Mouse (Mus musculus): ENCODE data around the gene Zcchc17.

The Zcchc17 gene

DNA sequence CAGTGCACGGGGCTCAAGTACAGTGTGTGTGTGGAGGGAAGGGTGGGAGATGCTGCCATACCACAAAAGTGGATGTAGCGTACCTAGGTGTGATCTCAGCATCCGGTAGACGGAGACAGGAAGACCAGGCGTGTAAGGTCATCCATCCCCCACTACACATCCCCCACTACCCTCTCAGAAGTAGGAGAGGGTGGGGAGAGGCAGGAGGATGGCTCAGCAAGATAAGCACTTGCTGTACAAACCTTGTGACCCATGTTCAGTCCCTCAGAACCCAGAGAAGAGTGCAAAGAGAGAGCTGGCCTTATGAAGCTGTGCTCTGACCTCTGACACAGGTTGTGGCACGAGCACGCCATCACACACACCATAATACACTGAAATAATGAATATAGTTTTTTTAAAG is 38.1 kb downstream of the Zcchc17 start:
- in situ Hi-C loops (cut with MboI, MseI) = no loop called here

GRCm38 (mm10) chr4:130319564-130319963 is 40.2 kb downstream of the Zcchc17 start:
- in situ Hi-C loops (cut with MboI, MseI) = no loop called here

GRCm38 (mm10) chr4:130318122-130318521 is 41.6 kb downstream of the Zcchc17 start:
- in situ Hi-C loops (cut with MboI, MseI) = no loop called here

DNA sequence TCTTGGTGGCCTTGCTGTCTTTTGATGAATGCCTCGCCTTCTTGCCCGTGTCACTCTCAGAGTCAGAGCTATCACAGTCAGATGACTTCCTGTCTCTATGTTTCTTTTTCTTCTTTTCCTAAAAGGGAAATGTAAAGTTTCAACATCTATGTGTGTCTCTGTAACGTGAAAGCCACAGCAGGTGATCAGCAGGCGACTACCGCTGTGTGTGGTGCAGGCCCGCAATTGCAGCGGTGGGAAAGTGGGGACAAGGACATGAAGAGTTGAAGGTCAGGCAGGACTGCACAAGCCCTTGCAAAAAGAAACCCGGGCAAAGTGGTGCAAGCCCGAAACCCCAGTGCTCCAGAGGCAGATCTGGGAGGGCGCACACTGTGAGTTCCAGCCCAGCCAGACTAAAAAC is 43.1 kb downstream of the Zcchc17 start:
- in situ Hi-C loops (cut with MboI, MseI) = no loop called here

DNA sequence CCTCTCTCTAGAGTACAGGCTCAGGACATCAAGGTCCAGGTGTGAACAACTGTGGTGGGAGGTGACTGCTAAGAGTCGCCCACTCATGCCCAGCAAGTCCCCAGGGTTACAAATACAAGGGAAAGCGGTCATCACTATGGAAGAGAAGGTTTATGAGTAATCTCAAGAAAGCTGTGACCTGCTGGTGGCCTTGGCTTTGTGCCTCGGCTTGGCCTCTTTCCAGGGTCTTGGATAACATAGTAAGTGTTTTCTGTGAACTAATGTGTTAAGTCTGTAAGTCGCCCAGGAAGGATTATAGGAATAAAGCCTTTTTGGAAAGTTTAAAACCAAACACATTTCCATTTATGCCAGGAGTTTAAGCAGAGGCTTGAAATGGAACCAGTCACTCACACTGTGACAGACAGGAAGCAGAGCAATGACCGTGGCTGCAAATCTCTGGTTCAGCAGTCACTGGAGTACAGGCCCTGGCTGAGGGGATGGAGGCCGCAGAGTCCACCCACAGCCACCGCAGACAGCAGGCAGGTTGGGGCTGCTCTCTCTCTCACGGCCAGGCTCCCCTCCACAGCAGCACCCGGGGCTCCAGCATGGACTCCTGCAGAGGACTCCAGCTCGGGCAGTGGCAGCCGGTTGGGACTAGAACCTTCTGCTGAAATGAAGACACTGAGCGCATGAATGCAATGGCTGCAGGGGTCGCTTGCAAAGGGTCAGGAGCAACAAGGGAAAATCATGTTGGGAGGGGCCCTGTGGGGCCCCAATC is 43.8 kb downstream of the Zcchc17 start:
- in situ Hi-C loops (cut with MboI, MseI) = no loop called here

GRCm38 (mm10) chr4:130313552-130313951 is 46.2 kb downstream of the Zcchc17 start:
- in situ Hi-C loops (cut with MboI, MseI) = no loop called here

GRCm38 (mm10) chr4:130312526-130312925 is 47.2 kb downstream of the Zcchc17 start:
- in situ Hi-C loops (cut with MboI, MseI) = no loop called here

- in situ Hi-C loops (cut with MboI, MseI) = no loop called here
Observed at GRCm38 (mm10) chr4:130309254-130309653, 50.5 kb downstream of the Zcchc17 start.

GRCm38 (mm10) chr4:130308231-130309081 is 51.3 kb downstream of the Zcchc17 start, which contains the start of the genes Fabp3 and Gm10570:
Gene Fabp3, plus strand, starts transcription at chr4:130308595.
Gene Gm10570, minus strand, starts transcription at chr4:130308674.
- in situ Hi-C loops (cut with MboI, MseI) = no loop called here

- in situ Hi-C loops (cut with MboI, MseI) = no loop called here
Observed at GRCm38 (mm10) chr4:130307851-130308230, 51.9 kb downstream of the Zcchc17 start.

GRCm38 (mm10) chr4:130306796-130307630 is 52.7 kb downstream of the Zcchc17 start:
- in situ Hi-C loops (cut with MboI, MseI) = no loop called here

DNA sequence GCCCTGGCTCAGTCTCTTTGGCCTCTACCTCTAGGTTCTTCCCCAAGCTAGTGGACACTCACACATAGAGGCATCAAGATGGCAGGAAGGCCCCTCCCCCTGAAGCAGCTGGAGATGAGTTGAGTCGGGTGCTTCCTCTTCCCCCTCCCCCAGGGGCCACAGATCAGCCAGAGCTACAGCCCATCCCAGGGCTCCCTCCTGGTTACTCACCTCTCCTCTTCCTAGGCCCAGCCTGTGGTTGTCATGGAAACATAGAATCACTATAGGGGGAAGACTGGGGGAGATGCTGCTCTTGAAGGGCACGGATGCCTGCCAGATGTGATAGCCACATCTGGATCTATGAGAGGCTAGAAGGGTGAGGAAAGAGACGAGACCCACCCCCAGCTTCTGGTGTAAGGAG is 55.0 kb downstream of the Zcchc17 start:
- in situ Hi-C loops (cut with MboI, MseI) = no loop called here

DNA sequence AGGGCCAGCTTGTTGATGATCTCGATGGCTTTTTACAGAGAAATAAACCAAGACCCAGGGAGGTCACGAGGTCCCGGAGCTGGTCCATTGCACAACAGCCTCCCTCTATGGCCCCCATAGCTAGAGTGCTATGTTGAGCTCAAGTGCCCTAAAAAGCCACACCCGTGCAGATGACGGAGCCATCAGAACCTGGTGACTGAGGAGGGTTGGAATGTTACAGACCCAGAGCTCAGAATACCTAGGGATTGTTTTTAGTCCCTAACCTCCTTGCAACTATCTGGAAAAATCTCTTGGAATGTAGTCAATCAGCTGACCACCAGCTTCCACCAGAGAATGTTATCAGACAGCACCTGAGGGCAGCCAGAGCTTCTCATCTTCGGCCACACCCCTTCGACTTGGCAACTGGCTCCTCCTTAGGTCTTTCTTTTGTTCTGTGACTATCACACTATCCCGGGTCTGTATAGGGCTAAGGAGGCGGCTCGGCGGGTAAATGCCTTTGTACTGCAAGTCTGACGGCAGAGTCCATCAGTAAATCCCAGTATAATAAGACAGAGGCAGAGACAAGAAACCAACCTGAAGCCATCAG is 57.4 kb downstream of the Zcchc17 start:
- in situ Hi-C loops (cut with MboI, MseI) = no loop called here

DNA sequence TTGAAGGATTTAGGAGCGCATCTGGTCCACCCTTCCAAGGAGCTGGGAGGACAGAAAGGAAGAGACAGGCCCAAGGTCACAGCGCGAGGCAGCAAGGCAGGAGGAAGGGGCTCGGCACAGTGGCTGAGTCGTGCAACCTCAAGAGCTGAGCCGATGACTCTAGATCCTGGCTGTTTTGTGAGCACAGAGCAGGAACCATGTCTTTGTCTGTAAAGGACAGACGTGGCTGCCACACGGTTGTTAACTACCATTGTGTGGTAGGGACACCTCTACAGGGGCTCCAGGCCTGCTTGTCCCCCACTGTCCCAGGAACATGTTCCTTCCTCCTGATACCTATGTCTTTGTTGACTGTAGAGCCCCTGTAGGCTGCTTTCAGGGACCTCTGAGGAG is 60.1 kb downstream of the Zcchc17 start:
- in situ Hi-C loops (cut with MboI, MseI) = no loop called here

- in situ Hi-C loops (cut with MboI, MseI) = no loop called here
Observed at GRCm38 (mm10) chr4:130298877-130299628, 60.7 kb downstream of the Zcchc17 start.

DNA sequence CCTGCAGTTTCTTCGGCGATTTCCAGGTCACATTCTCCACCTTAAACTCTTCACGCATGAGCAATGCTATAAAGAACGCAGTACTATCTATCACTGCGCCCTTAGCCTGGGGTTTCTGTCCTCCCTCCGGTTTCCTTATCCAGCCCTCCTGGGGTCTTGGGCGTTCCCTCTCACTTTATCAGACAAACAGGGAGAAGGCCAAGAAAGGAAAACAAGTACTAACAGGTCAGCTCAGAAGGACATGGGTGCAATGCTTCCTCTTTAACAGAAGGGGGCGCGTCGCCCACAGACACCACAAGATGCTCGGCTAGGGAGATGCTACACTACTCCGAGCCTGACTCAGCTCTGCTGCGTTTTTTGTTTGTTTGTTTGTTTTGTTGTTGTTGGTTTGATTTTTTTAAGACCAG is 62.6 kb downstream of the Zcchc17 start:
- in situ Hi-C loops (cut with MboI, MseI) = no loop called here

- in situ Hi-C loops (cut with MboI, MseI) = no loop called here
Observed at GRCm38 (mm10) chr4:130296243-130296965, 63.3 kb downstream of the Zcchc17 start.

DNA sequence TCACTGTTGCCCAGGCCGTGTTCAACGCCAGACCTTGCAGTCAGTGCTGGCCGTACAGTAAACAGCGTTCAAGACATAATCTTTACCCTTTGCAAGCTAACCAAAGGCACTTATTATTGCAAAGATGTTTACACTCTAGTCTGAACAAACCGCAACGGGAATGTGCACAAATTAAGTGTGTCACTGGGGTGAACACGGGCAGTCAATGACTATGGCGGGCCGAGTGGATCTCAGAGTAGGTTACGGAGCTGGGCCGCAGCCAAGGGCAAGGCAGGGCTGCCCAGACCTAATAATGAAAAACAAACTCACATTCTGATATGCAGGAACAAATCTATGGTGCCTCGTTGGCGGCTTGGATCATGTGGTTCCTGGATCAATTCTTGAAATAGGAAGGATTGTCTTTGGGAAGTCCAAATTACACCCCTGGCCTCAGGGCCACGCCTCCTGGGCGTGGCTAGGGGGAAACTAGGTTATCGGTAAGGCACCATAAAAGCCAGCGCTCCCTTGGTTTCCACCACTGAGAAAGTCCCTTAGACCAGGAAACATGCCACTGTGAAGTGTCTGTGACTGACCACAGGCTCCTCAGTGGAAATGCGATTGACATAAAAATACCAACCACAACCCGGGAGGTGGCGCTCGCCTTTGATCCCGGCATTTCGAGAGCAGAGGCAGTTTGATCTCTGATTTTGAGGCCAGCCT is 64.5 kb downstream of the Zcchc17 start:
- in situ Hi-C loops (cut with MboI, MseI) = no loop called here

- in situ Hi-C loops (cut with MboI, MseI) = loop anchor here (5.0 kb wide), 1 partner anchor 243 kb away; no protein-coding TSS in a partner anchor
Observed at GRCm38 (mm10) chr4:130294513-130294912, 65.2 kb downstream of the Zcchc17 start.

Data from T-helper 2 cell (primary cell).